Mouse (Mus musculus) ES-Bruce4 (cell line): Measurements from ENCODE around the gene Syce2. TPM values are rescaled to one million over a fixed set of nuclear protein-coding genes. Genes with fewer than 3 reads are reported as not detected.

Experiments
- H3K27ac ChIP-seq: 2 replicates; pipeline ENCODE4 v1.5.1; 2012; ENCODE audit warnings: low read length, inconsistent platforms; ENCODE audit not compliant: insufficient read depth
- H3K27me3 ChIP-seq: 2 replicates; pipeline ENCODE4 v1.6.1; 2012; ENCODE audit warnings: mild to moderate bottlenecking, low read length, inconsistent platforms; ENCODE audit not compliant: control insufficient read depth, poor library complexity, insufficient read depth, severe bottlenecking
- H3K36me3 ChIP-seq: 2 replicates; pipeline ENCODE4 v1.6.1; 2012; ENCODE audit warnings: inconsistent platforms, mild to moderate bottlenecking, low read length, moderate library complexity; ENCODE audit not compliant: control insufficient read depth, poor library complexity, insufficient read depth, severe bottlenecking
- H3K4me1 ChIP-seq: one replicate; pipeline ENCODE4 v1.8.1; 2011; ENCODE audit warnings: low read length; ENCODE audit not compliant: control insufficient read depth, insufficient read depth
- H3K4me3 ChIP-seq: 2 replicates; pipeline ENCODE4 v1.5.1; 2011; ENCODE audit warnings: low read depth, mild to moderate bottlenecking, low read length
- H3K9ac ChIP-seq: 2 replicates; pipeline ENCODE4 v1.6.1; 2012; ENCODE audit warnings: low read depth, mild to moderate bottlenecking, inconsistent platforms; ENCODE audit not compliant: poor library complexity, severe bottlenecking
- H3K9me3 ChIP-seq: replicated peaks from 2 replicates; pipeline ENCODE4 v1.6.1; 2012; ENCODE audit warnings: mild to moderate bottlenecking, low read length, inconsistent platforms; ENCODE audit not compliant: control insufficient read depth, poor library complexity, insufficient read depth, severe bottlenecking
- CTCF ChIP-seq: IDR thresholded peaks from one replicate; pipeline ENCODE4 v1.8.1; 2011; ENCODE audit warnings: low read depth, low read length
- EP300 ChIP-seq: IDR thresholded peaks from 2 replicates; pipeline ENCODE4 v1.6.1; 2011; ENCODE audit warnings: low read depth, low read length; ENCODE audit not compliant: insufficient read depth
- POLR2A ChIP-seq: IDR thresholded peaks from one replicate; pipeline ENCODE4 v1.8.1; 2011; ENCODE audit warnings: low read length; ENCODE audit not compliant: insufficient read depth
- polyA plus RNA-seq: library from polyadenylated mRNA; stranded (reverse); fragments of >200 nt; gene quantifications from 2 replicates; pipeline ENCODE4 v1.2.4, GENCODE M21; 2011; ENCODE audit warnings: low read depth; ENCODE audit not compliant: missing spikeins, insufficient read depth, insufficient read length

The Syce2 gene
- polyA plus RNA-seq, 1 experiment: 97.1 TPM

- no peaks in the 10 kb centered on the region for H3K4me1 ChIP-seq
- H3K4me3 ChIP-seq: peak within 1 kb of the TSS; percentile 88
- no peaks in the 10 kb centered on the region for H3K27me3 ChIP-seq
- H3K9ac ChIP-seq: peak within 1 kb of the TSS; percentile 95
- H3K9me3 ChIP-seq: no peaks in the 10 kb centered on the region
- peaks cover 34% of the 10 kb centered on the region for H3K36me3 ChIP-seq
- TF ChIP-seq EP300: 0 out of 2 replicates have a peak, but pooled peaks have one; percentile 67
- no peak for TF ChIP-seq CTCF
- TF ChIP-seq POLR2A: peak; percentile 97
- H3K27ac ChIP-seq: peak within 1 kb of the TSS; percentile 94
Measured at GRCm38 (mm10) chr8:84846722-84847572, 25.0 kb upstream of the Syce2 start, which contains the start of gene Calr. TSS of gene Calr (minus strand) at chr8:84846934.

- Histone ChIP-seq H3K27ac (peak overlapping the region; percentile 94), H3K4me3 (peak overlapping the region; percentile 18), H3K36me3 (peaks cover 26% of the 10 kb centered on the region), H3K27me3 (no peaks in the 10 kb centered on the region), H3K4me1 (no peaks in the 10 kb centered on the region), H3K9me3 (no peaks in the 10 kb centered on the region), H3K9ac (peak overlapping the region; percentile 76)
- TF ChIP-seq EP300 (0 out of 2 replicates have a peak, but pooled peaks have one; percentile 40), POLR2A (no peak), CTCF (no peak)
Measured at GRCm38 (mm10) chr8:84847684-84848435, 24.1 kb upstream of the Syce2 start.

- Histone ChIP-seq H3K27me3 (no peaks in the 10 kb centered on the region), H3K4me1 (peaks cover 3% of the 10 kb centered on the region), H3K4me3 (no peak overlapping the region), H3K36me3 (peaks cover 19% of the 10 kb centered on the region), H3K9ac (no peak overlapping the region), H3K9me3 (no peaks in the 10 kb centered on the region), H3K27ac (no peak overlapping the region)
- TF ChIP-seq POLR2A (no peak), EP300 (no peak), CTCF (no peak)
Measured at GRCm38 (mm10) chr8:84856434-84856833, 15.5 kb upstream of the Syce2 start.

DNA sequence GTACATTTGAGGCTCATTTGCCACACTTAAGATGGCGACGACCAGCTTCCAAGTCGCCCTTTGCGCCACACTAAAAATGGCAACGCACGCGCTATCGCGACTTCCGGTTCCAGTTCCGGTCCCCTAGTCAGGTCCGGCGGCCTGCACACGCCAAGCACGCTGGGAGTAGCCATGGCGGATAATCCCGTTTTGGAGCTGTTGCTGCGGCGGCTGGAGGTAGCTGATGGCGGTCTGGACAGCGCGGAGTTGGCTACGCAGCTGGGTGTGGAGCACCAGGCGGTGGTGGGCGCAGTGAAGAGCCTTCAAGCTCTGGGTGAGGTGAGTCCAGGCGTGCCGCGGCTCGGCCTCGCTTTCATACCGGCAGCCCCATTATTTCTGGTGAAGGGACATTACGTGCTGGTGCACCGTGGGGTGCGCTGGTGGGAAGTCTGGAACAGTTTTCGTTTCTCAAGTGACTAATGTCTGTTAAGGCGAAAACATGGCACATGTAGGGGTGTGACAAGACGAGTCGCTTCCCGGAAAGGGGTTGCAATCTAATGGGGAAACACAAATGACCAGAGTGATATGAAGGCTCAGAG lies 15.0 kb upstream of the Syce2 start, which contains the start of gene Farsa:
TSS of gene Farsa (plus strand) at position 126 of the 578 bp plus-strand sequence.
- Histone ChIP-seq H3K27ac (peak within 1 kb of the TSS; percentile 5; the same call in 1 of the 2 replicates), H3K27me3 (no peaks in the 10 kb centered on the region), H3K9me3 (no peaks in the 10 kb centered on the region), H3K4me1 (peaks cover 3% of the 10 kb centered on the region), H3K4me3 (peak within 1 kb of the TSS; percentile 91), H3K9ac (peak within 1 kb of the TSS; percentile 70), H3K36me3 (peaks cover 24% of the 10 kb centered on the region)
- TF ChIP-seq EP300 (peak; percentile 57; the same call in 1 of the 2 replicates), POLR2A (peak; percentile 83), CTCF (no peak)

- Histone ChIP-seq H3K9ac (peak overlapping the region; percentile 73), H3K36me3 (peaks cover 37% of the 10 kb centered on the region), H3K4me3 (peak overlapping the region; percentile 68), H3K4me1 (peaks cover 3% of the 10 kb centered on the region), H3K27ac (no peak overlapping the region), H3K27me3 (no peaks in the 10 kb centered on the region), H3K9me3 (no peaks in the 10 kb centered on the region)
- TF ChIP-seq CTCF (no peak), EP300 (no peak), POLR2A (no peak)
Measured at GRCm38 (mm10) chr8:84872309-84872965, 526 bp downstream of the Syce2 start.
